Mouse (Mus musculus) heart, embryonic 14.5 days (tissue): ENCODE measurements at regions not wholly inside any gene's neighbourhood (a gene's known extent, or its start where the extent isn't known, plus 50 kb on each side); places are given as distances from the start of the nearest gene placed in this dataset.

Experiments used
- ATAC-seq: fragments of 200-750 bp; cut with Nextera tagmentation; 2 replicates; pipeline ENCODE4 v1.8.0; 2017; ENCODE audit warnings: low read depth, moderate TSS enrichment; ENCODE audit not compliant: insufficient number of reproducible peaks, insufficient read depth, low FRiP score
- H3K27ac ChIP-seq, 2 experiments: fragments of 200-500 bp in 1 of 2; fragments of 300-500 bp in 1 of 2; sonication (generic) in 1 of 2; replicated peaks in 1 of 2; 2 replicates each; pipeline ENCODE4 v1.5.1; 2012 to 2014; ENCODE audit warnings: low read depth in 2 of 2, low read length in 2 of 2, control low read depth in 1 of 2, mild to moderate bottlenecking in 1 of 2, mixed read lengths in 1 of 2; ENCODE audit not compliant: control insufficient read depth in 1 of 2, insufficient read depth in 1 of 2
- H3K27me3 ChIP-seq: fragments of 300-500 bp; sonication (generic); 2 replicates; pipeline ENCODE4 v1.6.1; 2014; ENCODE audit warnings: mild to moderate bottlenecking, low read length, control low read depth; ENCODE audit not compliant: control insufficient read depth, insufficient read depth
- H3K36me3 ChIP-seq: fragments of 300-500 bp; sonication (generic); 2 replicates; pipeline ENCODE4 v1.6.1; 2014; ENCODE audit warnings: mild to moderate bottlenecking, control low read depth, low read length, mixed read lengths; ENCODE audit not compliant: control insufficient read depth, insufficient read depth
- H3K4me1 ChIP-seq, 2 experiments: fragments of 200-500 bp in 1 of 2; fragments of 300-500 bp in 1 of 2; sonication (generic) in 1 of 2; 2 replicates each; pipeline ENCODE4 v1.6.1; 2012 to 2014; ENCODE audit warnings: low read length in 2 of 2, control low read depth in 1 of 2, mixed read lengths in 1 of 2; ENCODE audit not compliant: control insufficient read depth in 2 of 2, insufficient read depth in 2 of 2
- H3K4me2 ChIP-seq: fragments of 300-500 bp; sonication (generic); 2 replicates; pipeline ENCODE4 v1.6.1; 2014; ENCODE audit warnings: mild to moderate bottlenecking, low read length
- H3K4me3 ChIP-seq, 2 experiments: fragments of 200-500 bp in 1 of 2; fragments of 300-500 bp in 1 of 2; sonication (generic) in 1 of 2; 2 replicates each; pipeline ENCODE4 v1.5.1; 2012 to 2014; ENCODE audit warnings: low read length in 2 of 2, mild to moderate bottlenecking in 2 of 2, control low read depth in 1 of 2, low read depth in 1 of 2, moderate library complexity in 1 of 2; ENCODE audit not compliant: control insufficient read depth in 1 of 2, insufficient read depth in 1 of 2
- H3K9ac ChIP-seq: fragments of 300-500 bp; sonication (generic); 2 replicates; pipeline ENCODE4 v1.6.1; 2014; ENCODE audit warnings: mild to moderate bottlenecking, low read length
- H3K9me3 ChIP-seq: fragments of 300-500 bp; sonication (generic); 2 replicates; pipeline ENCODE4 v1.6.1; 2016; ENCODE audit warnings: low read length, control low read depth; ENCODE audit not compliant: control insufficient read depth
- WGBS: fragments of 180-500 bp; shearing (Covaris S2); extraction: QIAGEN DNeasy Blood & Tissue Kit; methylation state at CpG from one replicate; pipeline ENCODE4 v1.1.7; 2014; 5-methylcytosine and 5-hydroxymethylcytosine counted together

GRCm38 (mm10) chr3:58166628-58167027 is 247.9 kb upstream of the Tsc22d2 start:
- Histone ChIP-seq H3K9me3 (no peaks in the 10 kb centered on the region), H3K27ac (peak overlapping the region; percentile 86 to 89), H3K4me1 (peaks cover 32 to 52% of the 10 kb centered on the region in 2 experiments), H3K4me3 (no peak overlapping the region), H3K4me2 (peak overlapping the region; percentile 23; the same call in 1 of the 2 replicates), H3K27me3 (no peaks in the 10 kb centered on the region), H3K9ac (no peak overlapping the region), H3K36me3 (no peaks in the 10 kb centered on the region)
- peak; percentile 91 for ATAC-seq
- 2% methylated on average over 2 of the region's 2 CpGs for WGBS

- WGBS = 16% methylated on average over 3 of the region's 3 CpGs
- no peak for ATAC-seq
- peak overlapping the region; percentile 82 to 89 for H3K27ac ChIP-seq
- no peaks in the 10 kb centered on the region for H3K36me3 ChIP-seq
- H3K27me3 ChIP-seq = no peaks in the 10 kb centered on the region
- no peak overlapping the region for H3K4me2 ChIP-seq
- H3K9ac ChIP-seq = no peak overlapping the region
- H3K4me1 ChIP-seq = peaks cover 27 to 47% of the 10 kb centered on the region in 2 experiments
- no peak overlapping the region for H3K4me3 ChIP-seq
- no peaks in the 10 kb centered on the region for H3K9me3 ChIP-seq
These were observed 247.4 kb upstream of the Tsc22d2 start for GRCm38 (mm10) chr3:58167121-58167520.

- no peak overlapping the region for H3K9ac ChIP-seq
- H3K4me2 ChIP-seq = no peak overlapping the region
- H3K4me3 ChIP-seq = no peak overlapping the region
- WGBS = 86% methylated on average over 1 of the region's 1 CpGs
- peaks cover 20 to 40% of the 10 kb centered on the region in 2 experiments for H3K4me1 ChIP-seq
- H3K27ac ChIP-seq = peak overlapping the region in 1 of 2 experiments; percentile 89; a peak in 1 of 4 replicates
- H3K9me3 ChIP-seq = no peaks in the 10 kb centered on the region
- no peak for ATAC-seq
- H3K36me3 ChIP-seq = no peaks in the 10 kb centered on the region
- no peaks in the 10 kb centered on the region for H3K27me3 ChIP-seq
These were observed 246.7 kb upstream of the Tsc22d2 start for GRCm38 (mm10) chr3:58167761-58168290.

- Histone ChIP-seq H3K36me3 (no peaks in the 10 kb centered on the region), H3K27ac (peak overlapping the region in 1 of 2 experiments; percentile 1; a peak in 1 of 4 replicates), H3K4me1 (peaks cover 18 to 33% of the 10 kb centered on the region in 2 experiments), H3K9ac (no peak overlapping the region), H3K4me2 (no peak overlapping the region), H3K4me3 (no peak overlapping the region), H3K27me3 (no peaks in the 10 kb centered on the region), H3K9me3 (no peaks in the 10 kb centered on the region)
- no peak for ATAC-seq
- WGBS = 62% methylated on average over 14 of the region's 14 CpGs
These were observed 245.9 kb upstream of the Tsc22d2 start for GRCm38 (mm10) chr3:58168522-58169185.

GRCm38 (mm10) chr3:58169786-58170185 is 244.7 kb upstream of the Tsc22d2 start:
- H3K27me3 ChIP-seq = no peaks in the 10 kb centered on the region
- ATAC-seq = no peak
- H3K36me3 ChIP-seq = no peaks in the 10 kb centered on the region
- no peak overlapping the region for H3K9ac ChIP-seq
- 90% methylated on average over 6 of the region's 6 CpGs for WGBS
- no peak overlapping the region for H3K27ac ChIP-seq
- no peak overlapping the region for H3K4me3 ChIP-seq
- no peak overlapping the region for H3K4me2 ChIP-seq
- H3K4me1 ChIP-seq = peaks cover 15 to 28% of the 10 kb centered on the region in 2 experiments
- H3K9me3 ChIP-seq = no peaks in the 10 kb centered on the region

GRCm38 (mm10) chr3:58172096-58172495 is 242.4 kb upstream of the Tsc22d2 start:
- H3K27ac ChIP-seq = no peak overlapping the region
- 75% methylated on average over 5 of the region's 5 CpGs for WGBS
- H3K9ac ChIP-seq = no peak overlapping the region
- H3K27me3 ChIP-seq = no peaks in the 10 kb centered on the region
- H3K9me3 ChIP-seq = no peaks in the 10 kb centered on the region
- H3K4me1 ChIP-seq = peaks cover 4 to 8% of the 10 kb centered on the region in 2 experiments; a peak in 3 of 4 replicates
- H3K36me3 ChIP-seq = no peaks in the 10 kb centered on the region
- no peak overlapping the region for H3K4me2 ChIP-seq
- no peak overlapping the region for H3K4me3 ChIP-seq
- ATAC-seq = no peak

- Histone ChIP-seq H3K36me3 (no peaks in the 10 kb centered on the region), H3K4me3 (no peak overlapping the region), H3K27ac (no peak overlapping the region), H3K4me1 (peaks cover 0 to 1% of the 10 kb centered on the region in 2 experiments; a peak in 1 of 4 replicates), H3K27me3 (no peaks in the 10 kb centered on the region), H3K4me2 (no peak overlapping the region), H3K9ac (no peak overlapping the region), H3K9me3 (no peaks in the 10 kb centered on the region)
- no peak for ATAC-seq
- 74% methylated on average over 1 of the region's 1 CpGs for WGBS
These were observed 240.7 kb upstream of the Tsc22d2 start for GRCm38 (mm10) chr3:58173821-58174220.
